Comparison of ENCODE assay signal across 8 mouse cellular contexts in the genomic region with DNA sequence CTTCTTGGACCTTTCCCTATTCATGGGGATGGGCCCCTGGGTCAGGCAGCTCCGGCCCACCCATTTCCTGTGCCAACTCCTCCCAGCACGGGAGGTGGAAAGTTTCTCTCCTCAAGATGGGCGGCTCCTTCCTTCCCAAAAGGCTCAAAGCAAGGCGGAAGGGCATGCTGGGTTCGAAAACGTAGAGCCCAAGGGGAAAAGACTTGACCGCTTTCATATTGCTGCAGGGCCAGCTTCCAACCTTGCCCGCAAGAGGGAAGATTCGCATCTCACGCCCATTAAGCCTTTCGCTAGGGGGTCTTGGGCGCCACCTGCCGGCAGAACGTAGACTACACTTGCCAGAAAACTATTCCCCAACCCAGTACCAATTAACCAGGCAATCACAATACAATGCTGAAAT. TPM values are rescaled to one million over a fixed set of nuclear protein-coding genes. Genes with fewer than 3 reads are reported as not detected.
DNase-seq lines count a peak whose midpoint lies in the region; ATAC-seq and TF ChIP-seq lines count a peak whose summit lies in the region.

No protein-coding gene starts in this region.

- TF ChIP-seq POLR2A in lung, adult 2 months (IDR thresholded peaks at IDR 0.05; ENCODE audit: borderline replicate concordance, extremely low read depth, low read depth, low read length) = no peak

- peaks cover 37% of the 10 kb centered on the region for H3K36me3 ChIP-seq in forebrain, embryonic 14.5 days (ENCODE audit: control insufficient read depth, insufficient read depth, low read length)
- no peaks in the 10 kb centered on the region; the same call in 1 of the 2 replicates for H3K36me3 ChIP-seq in neural tube, embryonic 14.5 days (ENCODE audit: control insufficient read depth, insufficient read depth, low read length)

- no peaks in the 10 kb centered on the region for H3K27me3 ChIP-seq in forebrain, embryonic 14.5 days (replicated peaks; ENCODE audit: control insufficient read depth, insufficient read depth, low read length)
- H3K27me3 ChIP-seq in neural tube, embryonic 14.5 days (ENCODE audit: control insufficient read depth, insufficient read depth, low read length) = no peaks in the 10 kb centered on the region

- intact Hi-C loops in heart, postnatal 36 days (cut with DNase I) = loop anchor here (1.0 to 5.0 kb wide), 3 partner anchors 16 to 90 kb away; a partner anchor contains a TSS

- peak; percentile 93 for TF ChIP-seq CTCF in lung, adult 2 months (IDR thresholded peaks at IDR 0.05; ENCODE audit: insufficient read depth, low read length)

- H3K4me1 ChIP-seq in forebrain, embryonic 14.5 days (ENCODE audit: control insufficient read depth, insufficient read depth, low read length) = peaks cover 40% of the 10 kb centered on the region
- peaks cover 34% of the 10 kb centered on the region for H3K4me1 ChIP-seq in lung, adult 2 months (ENCODE audit: control insufficient read depth, insufficient read depth, low read length)
- H3K4me1 ChIP-seq in neural tube, embryonic 14.5 days (ENCODE audit: control insufficient read depth, insufficient read depth, low read length) = peaks cover 56% of the 10 kb centered on the region

- H3K4me3 ChIP-seq in forebrain, embryonic 14.5 days (ENCODE audit: low read depth, low read length) = peak overlapping the region; percentile 99
- peak overlapping the region; percentile 46 for H3K4me3 ChIP-seq in lung, adult 2 months (replicated peaks; ENCODE audit: extremely low read depth, low read depth, low read length)
- H3K4me3 ChIP-seq in neural tube, embryonic 14.5 days (ENCODE audit: low read depth, low read length) = peak overlapping the region; percentile 73

- peak overlapping the region; percentile 100 for H3K9ac ChIP-seq in forebrain, embryonic 14.5 days (ENCODE audit: low read length)
- H3K9ac ChIP-seq in neural tube, embryonic 14.5 days (replicated peaks; ENCODE audit: low read depth, low read length) = peak overlapping the region; percentile 100

- ATAC-seq in forebrain, embryonic 14.5 days = peak; percentile 19; the same call in 1 of the 2 replicates
- no peak for ATAC-seq in neural tube, embryonic 14.5 days (ENCODE audit: low read depth)

- H3K4me2 ChIP-seq in forebrain, embryonic 14.5 days (ENCODE audit: low read length) = peak overlapping the region; percentile 99
- H3K4me2 ChIP-seq in neural tube, embryonic 14.5 days (ENCODE audit: low read depth, low read length) = peak overlapping the region; percentile 99

- DNase-seq in CD8-positive naive resting alpha-beta T cell, adult 2 months (ENCODE audit: low read depth in 2 of 2, low spot score in 2 of 2) = peak; percentile 83 to 86
- peak; percentile 87 for DNase-seq in c-Kit-positive CD71-positive TER-119-positive erythroid progenitor cells, embryonic 14.5 days (ENCODE audit: low spot score)
- peak; percentile 89 for DNase-seq in forebrain, embryonic 14.5 days (ENCODE audit: low spot score)
- peak; percentile 93 to 96 for DNase-seq in heart, postnatal 36 days
- DNase-seq in layer of hippocampus, adult 18-20 months (ENCODE audit: low spot score in 2 of 2) = peak; percentile 76 to 92
- peak; percentile 90 for DNase-seq in lung, adult 2 months
- DNase-seq in telencephalon, adult 2 months (ENCODE audit: low read depth, low spot score) = peak; percentile 48

- H3K9me3 ChIP-seq in forebrain, embryonic 14.5 days (replicated peaks; ENCODE audit: control insufficient read depth, low read length) = no peaks in the 10 kb centered on the region
- H3K9me3 ChIP-seq in neural tube, embryonic 14.5 days (ENCODE audit: control insufficient read depth, low read length) = no peaks in the 10 kb centered on the region

- 6% methylated on average over 14 of the region's 14 CpGs for WGBS in forebrain, embryonic 14.5 days
- WGBS in lung, adult 2 months = 1% methylated on average over 14 of the region's 14 CpGs
- 3% methylated on average over 14 of the region's 14 CpGs for WGBS in neural tube, embryonic 14.5 days

- H3K27ac ChIP-seq in forebrain, embryonic 14.5 days (ENCODE audit: low read depth, low read length) = peak overlapping the region; percentile 1; the same call in 1 of the 2 replicates
- peak overlapping the region; percentile 44 for H3K27ac ChIP-seq in neural tube, embryonic 14.5 days (ENCODE audit: low read depth, low read length)

RNA-seq across cellular contexts. Expression of a gene that starts 1.6 kb away (rescaled TPM):
- polyA plus RNA-seq in forebrain, embryonic 14.5 days (2014; fragmentation: Nextera tagmentation; extraction: Ambion mirVana) = 7.0 and 10.1 TPM in 2 replicates
- 100 to 1,000 TPM; 135 to 136 TPM for total RNA-seq in heart, postnatal 36 days (2021)
- 10 to 100 TPM; 13.9 to 17.2 TPM for total RNA-seq in layer of hippocampus, adult 18-20 months (2021)
- 64.4 and 73.8 TPM in 2 replicates for polyA plus RNA-seq in lung, adult 2 months (2012; rRNA removed)
- polyA plus RNA-seq in neural tube, embryonic 14.5 days (2014; fragmentation: Nextera tagmentation; extraction: Ambion mirVana) = 7.8 and 8.9 TPM in 2 replicates

RNA-seq across cellular contexts. Expression of a gene that starts 1.8 kb away (rescaled TPM):
- 204 and 233 TPM in 2 replicates for polyA plus RNA-seq in forebrain, embryonic 14.5 days (2014; fragmentation: Nextera tagmentation; extraction: Ambion mirVana)
- 10 to 100 TPM; 29.3 to 32.6 TPM for total RNA-seq in heart, postnatal 36 days (2021)
- total RNA-seq in layer of hippocampus, adult 18-20 months (2021) = 10 to 100 TPM; 28.5 to 28.6 TPM
- 231 and 234 TPM in 2 replicates for polyA plus RNA-seq in lung, adult 2 months (2012; rRNA removed)
- 145 and 152 TPM in 2 replicates for polyA plus RNA-seq in neural tube, embryonic 14.5 days (2014; fragmentation: Nextera tagmentation; extraction: Ambion mirVana)

RNA-seq across cellular contexts. Expression of a gene that starts 13.0 kb away (rescaled TPM):
- 8.5 and 10.7 TPM in 2 replicates for polyA plus RNA-seq in forebrain, embryonic 14.5 days (2014; fragmentation: Nextera tagmentation; extraction: Ambion mirVana)
- 10 to 100 TPM; 36.5 to 42.2 TPM for total RNA-seq in heart, postnatal 36 days (2021)
- total RNA-seq in layer of hippocampus, adult 18-20 months (2021) = 10 to 100 TPM; 24.3 to 27.3 TPM
- polyA plus RNA-seq in lung, adult 2 months (2012; rRNA removed) = 236 and 238 TPM in 2 replicates
- 14.0 and 25.7 TPM in 2 replicates for polyA plus RNA-seq in neural tube, embryonic 14.5 days (2014; fragmentation: Nextera tagmentation; extraction: Ambion mirVana)

RNA-seq across cellular contexts. Expression of a gene that starts 23.5 kb away (rescaled TPM):
- polyA plus RNA-seq in forebrain, embryonic 14.5 days (2014; fragmentation: Nextera tagmentation; extraction: Ambion mirVana) = 0.17 TPM in 1 of 2 replicates, not detected in the other
- not detected for total RNA-seq in heart, postnatal 36 days (2021)
- total RNA-seq in layer of hippocampus, adult 18-20 months (2021) = not detected
- polyA plus RNA-seq in lung, adult 2 months (2012; rRNA removed) = 2.0 and 4.6 TPM in 2 replicates
- polyA plus RNA-seq in neural tube, embryonic 14.5 days (2014; fragmentation: Nextera tagmentation; extraction: Ambion mirVana) = not detected in 2 replicates

RNA-seq across cellular contexts. Expression of a gene that starts 39.0 kb away (rescaled TPM):
- polyA plus RNA-seq in forebrain, embryonic 14.5 days (2014; fragmentation: Nextera tagmentation; extraction: Ambion mirVana) = 20.9 and 24.6 TPM in 2 replicates
- 10 to 100 TPM; 15.7 to 16.8 TPM for total RNA-seq in heart, postnatal 36 days (2021)
- total RNA-seq in layer of hippocampus, adult 18-20 months (2021) = 10 to 100 TPM; 58.3 to 68.6 TPM
- 156 and 166 TPM in 2 replicates for polyA plus RNA-seq in lung, adult 2 months (2012; rRNA removed)
- polyA plus RNA-seq in neural tube, embryonic 14.5 days (2014; fragmentation: Nextera tagmentation; extraction: Ambion mirVana) = 34.4 and 34.5 TPM in 2 replicates

Comparison
In these comparisons a context has a peak if more than half of its experiments do, and no peak if none do; other contexts are left out.
1. H3K4me3 ChIP-seq: peak in every context shown above with its lines; median percentile 99 in forebrain, embryonic 14.5 days; 73 in neural tube, embryonic 14.5 days; 46 in lung, adult 2 months.